Mouse (Mus musculus): ENCODE measurements around the gene Gpr4. TPM values are rescaled to one million over a fixed set of nuclear protein-coding genes. Genes with fewer than 3 reads are reported as not detected.

Gpr4 gene
- total and polyA plus RNA-seq, 3 experiments, result 0.04 to 0.31 TPM; not detected in 1

DNA sequence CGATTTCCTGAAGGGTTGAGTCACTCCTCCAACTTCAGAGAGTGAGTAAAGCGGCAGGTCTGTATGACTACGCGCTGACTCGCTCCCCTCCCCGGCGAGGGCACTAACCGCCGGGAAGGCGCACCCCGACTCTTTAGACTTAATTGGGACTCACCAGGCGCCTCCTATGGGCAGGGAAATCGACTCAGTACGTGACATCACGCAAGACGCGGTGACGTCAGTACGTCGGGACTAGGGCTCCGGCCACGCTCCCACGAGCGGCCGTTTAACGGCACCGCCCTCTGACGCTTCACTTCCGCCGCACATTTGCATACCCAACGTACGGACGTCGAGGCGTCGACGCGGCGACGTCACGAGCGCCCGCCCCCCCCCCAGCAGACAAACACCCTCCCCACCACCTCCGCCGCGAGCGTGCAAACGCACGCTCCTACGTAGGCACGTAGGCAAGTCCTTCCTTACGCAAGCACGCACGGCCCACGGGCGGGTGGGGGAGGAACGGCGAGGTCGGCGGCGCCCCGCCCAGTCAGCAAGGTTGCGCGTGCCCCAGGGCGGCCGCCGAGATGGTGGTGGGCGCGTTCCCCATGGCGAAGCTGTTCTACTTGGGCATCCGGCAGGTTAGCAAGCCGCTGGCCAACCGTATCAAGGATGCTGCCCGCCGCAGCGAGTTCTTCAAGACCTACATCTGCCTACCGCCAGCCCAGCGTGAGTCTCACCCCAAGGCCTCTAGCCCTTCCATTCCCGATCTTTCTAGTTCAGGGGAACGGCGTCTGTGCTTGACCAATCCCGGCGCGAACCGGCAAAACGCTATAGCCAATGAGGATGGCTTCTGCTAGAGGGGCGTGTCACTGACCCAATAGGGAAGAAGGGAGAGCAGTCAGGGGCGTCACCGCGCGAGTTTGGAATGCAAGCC, 15.8 kb downstream of the Gpr4 start, which contains the start of gene Opa3 (continued):
- no peak for TF ChIP-seq ZKSCAN1 (IDR thresholded peaks at IDR 0.05; ENCODE audit: borderline replicate concordance, low read depth, low read length)

DNA sequence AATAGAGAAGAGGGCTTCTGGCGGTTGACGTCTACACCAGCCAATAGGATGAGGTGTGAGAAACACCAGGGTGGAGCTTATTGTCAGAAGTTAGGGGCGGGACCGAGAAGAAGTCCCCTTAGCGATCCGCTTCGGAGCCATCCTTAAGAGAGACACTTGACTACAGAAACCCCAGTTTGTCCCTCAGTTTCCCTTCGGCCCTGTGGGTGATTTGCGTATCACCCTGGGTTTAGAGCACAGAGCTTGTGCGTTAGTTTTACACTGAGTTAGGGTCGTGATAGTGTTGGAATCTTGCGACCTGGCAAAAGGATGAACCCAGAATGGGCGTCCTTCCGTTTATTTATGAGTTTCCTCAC, 16.4 kb downstream of the Gpr4 start:
- H3K27me3 ChIP-seq (replicated peaks), result no peaks in the 10 kb centered on the region
- peaks cover 0 to 32% of the 10 kb centered on the region in 2 experiments; a peak in 2 of 4 replicates for H3K4me1 ChIP-seq (ENCODE audit: control insufficient read depth in 1 of 2, insufficient read depth in 2 of 2)
- H3K79me2 ChIP-seq (replicated peaks; ENCODE audit: control insufficient read depth, extremely low read depth, insufficient read depth, poor library complexity, severe bottlenecking), result peaks cover 17% of the 10 kb centered on the region
- H3K36me3 ChIP-seq (replicated peaks in 1 of 2; ENCODE audit: control insufficient read depth in 1 of 2, insufficient read depth in 1 of 2, low read length in 1 of 2), result peaks cover 0 to 56% of the 10 kb centered on the region in 2 experiments
- peak overlapping the region; percentile 75 to 95 (median 81) for H3K4me3 ChIP-seq (replicated peaks in 1 of 3; ENCODE audit: low read depth in 2 of 3, low read length in 2 of 3, poor library complexity in 1 of 3)
- H3K27ac ChIP-seq (ENCODE audit: insufficient read depth, low read depth), result peak overlapping the region; percentile 33; the same call in 1 of the 2 replicates
- no peak for DNase-seq (ENCODE audit: extremely low read depth)
- H3K9ac ChIP-seq (ENCODE audit: insufficient read depth, low read depth), result peak overlapping the region; percentile 95
- in situ Hi-C loops (cut with MboI; ENCODE audit: low pct_ligation_motif_present, low pct_unique_long_range_greater_than_20kb, low sequenced_read_pairs), result no loop called here
- dilution Hi-C loops (cut with MboI; ENCODE audit: extremely low pct_ligation_motif_present, extremely low pct_unique_long_range_greater_than_20kb, low sequenced_read_pairs), result no loop called here
- H3K4me2 ChIP-seq (ENCODE audit: insufficient read depth, low read depth, poor library complexity, severe bottlenecking), result peak overlapping the region; percentile 90
- H3K9me3 ChIP-seq (replicated peaks; ENCODE audit: low read length), result no peaks in the 10 kb centered on the region
- TF ChIP-seq ELF1 (IDR thresholded peaks at IDR 0.05; ENCODE audit: low read depth, low read length) (peak; percentile 48), EP300 (IDR thresholded peaks at IDR 0.05; ENCODE audit: low read length) (no peak), CTCF (conservative IDR thresholded peaks at IDR 0.05 in 1 of 2, IDR thresholded peaks at IDR 0.05 in 1 of 2; ENCODE audit: low read depth in 2 of 2, low read length in 2 of 2) (no peak), SMC3 (IDR thresholded peaks at IDR 0.05; ENCODE audit: low read depth, low read length) (no peak), ETS1 (conservative IDR thresholded peaks at IDR 0.05; ENCODE audit: low read depth, low read length) (no peak), MEF2A (IDR thresholded peaks at IDR 0.05; ENCODE audit: borderline replicate concordance, low read depth, low read length) (no peak), ZNF384 (IDR thresholded peaks at IDR 0.05; ENCODE audit: low read depth, low read length) (no peak), TBP (conservative IDR thresholded peaks at IDR 0.05; ENCODE audit: low read depth, low read length) (peak; percentile 86), ZMIZ1 (IDR thresholded peaks at IDR 0.05; ENCODE audit: low read depth, low read length) (peak; percentile 67; the same call in 1 of the 2 replicates), MXI1 (IDR thresholded peaks at IDR 0.05; ENCODE audit: low read depth, low read length) (0 out of 2 replicates have a peak, but pooled peaks have one; percentile 19), BHLHE40 (IDR thresholded peaks at IDR 0.05; ENCODE audit: low read depth, low read length) (no peak), JUN (IDR thresholded peaks at IDR 0.05; ENCODE audit: insufficient read depth, low read depth, low read length) (no peak), UBTF (IDR thresholded peaks at IDR 0.05; ENCODE audit: low read depth, low read length) (no peak), PAX5 (IDR thresholded peaks at IDR 0.05; ENCODE audit: low read length) (no peak), USF1 (IDR thresholded peaks at IDR 0.05; ENCODE audit: low read depth, low read length) (no peak), MAX (IDR thresholded peaks at IDR 0.05; ENCODE audit: low read length) (no peak), HCFC1 (IDR thresholded peaks at IDR 0.05; ENCODE audit: low read depth, low read length) (no peak; the same call in 1 of the 2 replicates), KAT2A (IDR thresholded peaks at IDR 0.05; ENCODE audit: insufficient replicate concordance, low read length) (0 out of 2 replicates have a peak, but pooled peaks have one; percentile 52), MAZ (IDR thresholded peaks at IDR 0.05; ENCODE audit: low read depth, low read length) (no peak), USF2 (conservative IDR thresholded peaks at IDR 0.05; ENCODE audit: low read depth, low read length) (no peak), POLR2A (IDR thresholded peaks at IDR 0.05; ENCODE audit: low read depth, low read length) (peak; percentile 54; the same call in 1 of the 2 replicates), POLR2AphosphoS2 (IDR thresholded peaks at IDR 0.05; ENCODE audit: low read depth, low read length) (0 out of 2 replicates have a peak, but pooled peaks have one; percentile 64), ZC3H11A (IDR thresholded peaks at IDR 0.05; ENCODE audit: low read depth, low read length) (no peak), MAFK (IDR thresholded peaks at IDR 0.05; ENCODE audit: insufficient replicate concordance, low read length) (no peak), JUND (conservative IDR thresholded peaks at IDR 0.05; ENCODE audit: low read depth, low read length) (no peak), NELFE (IDR thresholded peaks at IDR 0.05; ENCODE audit: low read depth, low read length) (peak; percentile 79), NRF1 (IDR thresholded peaks at IDR 0.05; ENCODE audit: low read depth, low read length) (peak; percentile 7; the same call in 1 of the 2 replicates), CHD2 (IDR thresholded peaks at IDR 0.05; ENCODE audit: low read length) (no peak), GABPA (IDR thresholded peaks at IDR 0.05; ENCODE audit: insufficient replicate concordance, low read depth, low read length) (no peak), MYC (IDR thresholded peaks at IDR 0.05; ENCODE audit: low read depth, low read length) (0 out of 2 replicates have a peak, but pooled peaks have one; percentile 58), IRF4 (IDR thresholded peaks at IDR 0.05; ENCODE audit: low read depth, low read length) (peak; percentile 37; the same call in 1 of the 2 replicates), RAD21 (IDR thresholded peaks at IDR 0.05; ENCODE audit: low read depth, low read length) (no peak), E2F4 (IDR thresholded peaks at IDR 0.05; ENCODE audit: insufficient replicate concordance, low read depth, low read length) (no peak; the same call in 1 of the 2 replicates), SIN3A (IDR thresholded peaks at IDR 0.05; ENCODE audit: low read length) (peak; percentile 93), TCF12 (IDR thresholded peaks at IDR 0.05; ENCODE audit: low read depth, low read length) (no peak; the same call in 1 of the 2 replicates)

Data from CH12.LX (cell line).